Mouse (Mus musculus) B cell, adult 2 months (primary cell): Measurements from ENCODE around the gene Rapgef2.
A peak's percentile ranks its signal among the peaks of the same experiment; 100 is the strongest.
"Not testable (repeated sequence)": the region's sequence is repeated elsewhere in the genome, so short reads cannot be mapped to it uniquely, and the experiment has no call there.

Experiments used
- DNase-seq, 2 experiments: peaks; one replicate each; pipeline ENCODE4 v3.0.0; 2022

Gene Rapgef2

GRCm38 (mm10) chr3:79230718-79231117, 55.6 kb downstream of the Rapgef2 start:
- DNase-seq: no peak

DNA sequence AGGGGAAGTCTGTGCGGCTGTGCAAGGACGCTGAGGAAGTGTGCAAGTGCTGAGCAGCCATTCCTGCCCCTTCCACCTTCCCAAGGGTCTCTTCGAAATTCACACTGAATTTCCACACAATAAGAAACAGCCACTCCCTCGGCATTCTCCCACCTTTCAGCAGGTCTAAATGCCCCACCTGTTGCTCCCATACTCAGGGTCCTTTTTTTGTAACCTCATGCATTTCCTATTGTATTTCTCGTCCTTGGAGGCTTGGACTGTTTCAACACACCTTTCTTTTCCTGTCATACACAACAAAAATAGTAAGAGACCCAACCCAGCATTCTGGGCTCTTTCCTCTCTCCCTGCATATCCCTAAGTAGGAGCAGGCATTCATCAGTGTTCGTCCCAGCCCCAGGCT, 56.8 kb downstream of the Rapgef2 start:
- DNase-seq: no peak

- no peak for DNase-seq
Measured at GRCm38 (mm10) chr3:79228304-79228703, 58.0 kb downstream of the Rapgef2 start.

DNA sequence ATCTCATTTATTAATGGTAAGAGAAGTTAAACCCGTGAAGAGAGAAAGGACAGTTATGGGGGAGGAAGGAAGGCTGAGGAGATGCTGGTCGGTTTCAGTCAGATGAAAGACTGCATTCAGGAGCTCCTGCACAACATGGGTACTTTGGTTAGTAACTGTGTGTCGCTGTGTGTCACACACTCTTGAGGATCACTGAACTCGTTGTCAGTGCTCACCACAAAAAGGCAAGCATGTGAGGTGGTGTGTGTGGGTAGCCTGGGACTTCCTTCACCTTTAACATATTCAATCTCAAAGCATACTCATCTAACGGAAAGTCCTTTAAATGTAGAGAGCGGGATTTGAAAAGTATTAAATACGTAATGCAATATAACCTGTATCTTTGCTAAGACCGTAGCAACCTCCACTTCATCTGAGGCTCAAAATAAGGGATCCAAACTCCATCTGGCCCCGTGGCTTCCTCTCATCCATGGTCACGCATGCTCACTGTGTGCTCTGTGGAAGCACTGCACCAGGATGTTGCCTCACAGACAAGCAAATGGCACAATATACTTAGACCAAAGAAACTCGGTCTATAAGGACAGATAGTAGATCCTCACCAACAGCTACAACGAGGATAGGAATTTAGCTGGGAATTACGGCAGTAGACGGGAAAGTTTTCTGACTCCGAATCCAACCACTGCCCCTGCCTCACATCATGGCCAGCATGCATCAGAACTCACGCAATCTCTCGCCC, 58.8 kb downstream of the Rapgef2 start:
- no peak for DNase-seq

DNA sequence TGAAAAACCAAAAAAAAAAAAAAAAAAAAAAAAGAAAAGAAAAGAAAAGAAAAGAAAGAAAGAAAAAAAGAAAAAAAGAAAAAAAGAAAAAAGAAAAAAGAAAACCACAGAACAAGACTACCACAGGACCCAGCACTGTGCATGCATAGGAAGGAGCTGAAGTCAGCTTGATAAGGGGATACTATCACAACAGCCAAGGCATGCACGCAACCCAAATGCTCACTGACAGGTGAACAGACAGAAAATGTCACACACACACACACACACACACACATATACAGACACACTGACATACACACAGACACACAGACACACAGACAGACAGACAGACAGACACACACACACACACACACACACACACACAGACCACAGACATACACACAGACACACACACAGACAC, 59.5 kb downstream of the Rapgef2 start:
- not testable (repeated sequence) for DNase-seq

- no peak for DNase-seq
Measured at GRCm38 (mm10) chr3:79225888-79226287, 60.4 kb downstream of the Rapgef2 start.

- DNase-seq: no peak
Measured at GRCm38 (mm10) chr3:79224352-79224751, 62.0 kb downstream of the Rapgef2 start.

- no peak for DNase-seq
Measured at GRCm38 (mm10) chr3:79223281-79223680, 63.0 kb downstream of the Rapgef2 start.

GRCm38 (mm10) chr3:79222192-79222960, 63.9 kb downstream of the Rapgef2 start:
- no peak for DNase-seq

DNA sequence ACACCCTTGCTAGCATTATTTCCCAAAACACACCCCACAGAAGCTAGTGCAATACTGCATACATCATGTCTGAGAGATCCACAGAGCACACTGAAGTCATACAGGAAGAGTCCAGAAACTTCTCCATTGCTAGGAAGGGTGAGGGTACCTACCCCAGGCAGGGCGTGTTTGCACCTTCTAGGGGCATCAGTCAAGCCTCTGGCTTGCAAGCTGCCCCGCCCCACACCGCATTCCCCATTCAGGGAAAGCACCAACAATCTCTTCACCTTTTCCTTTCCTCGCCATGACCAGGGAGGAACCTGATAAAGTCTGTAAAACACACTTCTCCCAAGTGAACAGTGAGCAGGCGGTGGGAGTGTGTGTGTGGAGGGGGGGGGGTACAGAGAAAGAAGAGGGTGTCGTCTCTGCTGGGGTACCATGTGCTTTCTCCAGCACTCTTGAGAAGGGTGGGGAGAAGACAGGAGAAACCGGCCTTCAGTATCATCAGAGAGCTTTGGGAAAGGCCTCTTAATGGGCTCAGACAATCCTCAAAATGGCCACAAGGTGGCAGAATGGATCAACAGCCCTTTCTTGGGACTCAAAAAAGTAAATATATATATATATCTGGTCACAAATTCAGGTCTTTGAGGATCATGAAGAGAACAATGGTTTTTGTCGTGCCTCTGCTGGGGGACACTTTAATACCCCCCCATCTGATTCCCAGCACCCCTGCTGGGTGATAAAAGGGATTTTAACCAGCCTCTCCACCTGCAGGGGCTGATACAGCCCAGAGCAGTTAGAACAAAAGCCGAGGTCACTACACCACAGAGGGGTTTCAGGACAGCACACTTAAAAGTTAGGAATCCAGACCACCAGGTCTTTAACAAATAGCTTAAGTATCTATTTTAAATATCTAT, 64.8 kb downstream of the Rapgef2 start:
- peak; percentile 72 to 74 for DNase-seq

GRCm38 (mm10) chr3:79219144-79219930, 67.0 kb downstream of the Rapgef2 start:
- no peak for DNase-seq

- no peak for DNase-seq
Measured at GRCm38 (mm10) chr3:79218566-79219051, 67.7 kb downstream of the Rapgef2 start.

DNA sequence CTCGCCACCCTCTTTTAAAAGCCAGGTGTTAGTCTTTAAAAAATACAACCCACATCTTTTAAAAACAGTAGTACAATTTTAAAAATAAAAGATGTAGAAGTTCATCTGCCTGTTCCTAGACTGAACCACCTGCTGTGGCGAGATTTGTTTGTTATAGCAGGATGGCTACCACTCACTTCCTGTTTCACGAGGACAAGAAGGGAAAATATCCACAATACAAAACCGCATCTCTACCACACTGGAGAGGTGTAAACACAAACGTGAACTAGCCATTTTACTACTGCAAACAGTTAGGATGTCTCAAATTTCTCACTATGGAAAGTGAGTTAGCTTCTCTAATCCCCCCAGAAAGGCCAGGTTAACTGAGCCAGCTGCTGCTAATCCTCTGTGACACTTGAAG, 76.1 kb downstream of the Rapgef2 start:
- DNase-seq: peak in 1 of 2 experiments; percentile 4

DNA sequence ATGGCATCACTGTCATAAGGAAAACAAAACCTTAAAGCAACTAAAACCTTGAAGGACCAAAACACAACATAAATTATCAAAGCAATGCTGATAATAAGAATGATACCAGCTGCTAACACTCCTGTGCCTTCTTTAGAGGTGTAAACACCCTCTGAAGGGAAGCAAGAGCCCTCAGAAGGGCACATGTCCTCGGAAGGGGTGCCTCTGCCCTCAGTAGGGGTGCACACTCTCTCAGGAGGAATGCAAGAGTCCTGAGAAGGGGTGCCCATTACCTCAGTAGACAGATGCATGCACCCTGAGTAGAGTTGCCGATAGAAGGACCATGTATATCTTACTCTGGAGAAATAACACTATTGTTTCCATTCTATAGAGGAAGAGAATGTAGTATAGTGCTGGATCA, 79.1 kb downstream of the Rapgef2 start:
- no peak for DNase-seq

GRCm38 (mm10) chr3:79206524-79206923, 79.8 kb downstream of the Rapgef2 start:
- no peak for DNase-seq

DNA sequence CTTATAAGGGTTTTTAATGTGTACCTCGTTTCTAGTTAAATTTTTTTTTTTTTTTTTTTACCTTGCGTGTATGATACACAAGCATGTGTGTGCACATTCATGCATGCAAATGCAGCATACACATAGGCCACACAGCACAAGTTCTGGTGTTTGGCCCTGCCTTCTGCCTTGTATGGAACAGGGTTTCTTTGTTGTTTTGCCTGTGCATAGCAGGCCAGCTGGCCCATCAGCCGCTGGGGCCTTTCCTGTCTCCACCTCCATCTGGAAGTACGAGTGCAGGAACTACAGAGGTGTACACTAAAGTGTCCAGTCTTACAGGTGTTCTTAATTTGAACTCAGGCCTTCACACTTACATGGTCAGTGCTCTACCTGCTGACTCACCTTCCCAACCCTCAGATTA, 80.3 kb downstream of the Rapgef2 start:
- DNase-seq: no peak

- no peak for DNase-seq
Measured at GRCm38 (mm10) chr3:79205112-79205511, 81.2 kb downstream of the Rapgef2 start.

DNA sequence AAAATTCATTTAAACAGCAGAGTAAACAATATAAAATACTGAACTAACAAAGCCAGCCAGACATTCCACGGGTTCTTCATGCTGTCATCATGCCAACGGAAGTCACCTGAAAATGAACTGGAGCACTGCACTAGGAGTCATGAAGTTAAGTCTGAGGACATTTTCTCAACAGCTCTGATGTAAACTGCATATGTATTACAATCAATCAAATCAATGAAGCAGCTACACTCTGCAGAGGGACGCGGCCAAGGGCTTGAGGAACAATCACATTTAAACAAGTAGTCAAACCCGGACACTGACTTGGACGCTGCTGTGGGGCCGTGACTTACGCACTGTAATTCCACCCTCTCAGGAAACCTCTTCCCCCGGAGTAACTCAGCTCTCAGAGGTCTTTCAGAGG, 82.1 kb downstream of the Rapgef2 start:
- no peak for DNase-seq

GRCm38 (mm10) chr3:79203821-79204220, 82.5 kb downstream of the Rapgef2 start:
- DNase-seq: no peak

GRCm38 (mm10) chr3:79203178-79203577, 83.1 kb downstream of the Rapgef2 start:
- no peak for DNase-seq

DNA sequence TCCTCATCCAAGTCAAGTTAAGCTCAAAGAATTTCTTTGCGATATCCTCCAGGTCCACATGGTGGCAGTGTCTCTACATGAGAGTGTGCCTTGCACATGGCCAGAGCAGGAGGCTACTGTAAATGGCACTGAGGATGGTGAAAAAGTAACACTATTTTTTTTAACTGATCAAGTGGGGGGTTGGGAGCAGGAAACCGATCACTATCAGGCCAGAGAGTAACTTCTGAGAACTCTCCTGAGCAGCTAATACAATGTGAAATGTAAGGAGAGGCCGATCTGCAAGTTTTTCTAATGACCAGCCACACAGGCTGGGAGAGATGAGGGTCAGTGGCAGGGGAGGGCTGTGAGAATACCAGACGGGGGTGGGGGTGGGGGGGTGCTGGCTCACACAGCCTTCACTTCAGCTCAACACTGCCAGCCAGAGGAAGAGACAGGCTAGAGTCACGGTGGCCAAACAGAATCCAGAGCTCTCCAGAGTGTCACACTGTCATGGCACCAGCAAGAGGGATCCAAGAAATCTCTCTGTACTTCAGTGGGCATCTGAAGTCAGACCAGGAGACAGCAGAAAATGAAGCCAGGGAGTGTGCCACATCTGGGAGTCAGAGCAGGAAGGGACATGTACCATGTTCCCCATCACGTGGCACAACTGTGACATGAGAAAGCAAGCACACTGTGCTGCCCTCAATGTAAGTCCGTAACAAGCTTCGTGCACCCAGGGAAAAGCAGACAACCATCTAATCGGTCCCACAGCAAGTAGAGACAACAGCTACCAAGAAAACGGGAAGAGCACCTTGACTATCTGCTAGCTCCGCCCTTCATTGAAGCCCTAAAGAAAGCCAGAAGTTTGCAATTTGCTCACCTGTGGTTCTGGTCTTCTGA, 83.8 kb downstream of the Rapgef2 start:
- peak; percentile 65 to 67 for DNase-seq
